Mouse (Mus musculus): Measurements from ENCODE around the gene Gpr68. TPM values are rescaled to one million over a fixed set of nuclear protein-coding genes. Genes with fewer than 3 reads are reported as not detected.
A peak's percentile ranks its signal among the peaks of the same experiment; 100 is the strongest.

Gpr68 gene
- polyA plus RNA-seq, 1 experiment from 2014 or later: 10.8 TPM

GRCm38 (mm10) chr12:100943146-100943545, 35.1 kb upstream of the Gpr68 start:
- no peak for ATAC-seq (ENCODE audit: low FRiP score)
- Histone ChIP-seq H3K27ac (replicated peaks) (no peak overlapping the region), H3K36me3 (peaks cover 66% of the 10 kb centered on the region), H3K27me3 (replicated peaks) (no peaks in the 10 kb centered on the region), H3K4me3 (replicated peaks) (no peak overlapping the region), H3K4me1 (no peaks in the 10 kb centered on the region), H3K9ac (replicated peaks) (no peak overlapping the region), H3K4me2 (no peak overlapping the region), H3K9me3 (replicated peaks) (no peaks in the 10 kb centered on the region)
- 86% methylated on average over 4 of the region's 4 CpGs for WGBS

- Histone ChIP-seq H3K4me3 (replicated peaks) (no peak overlapping the region), H3K4me1 (no peaks in the 10 kb centered on the region), H3K9me3 (replicated peaks) (no peaks in the 10 kb centered on the region), H3K27me3 (replicated peaks) (no peaks in the 10 kb centered on the region), H3K27ac (replicated peaks) (no peak overlapping the region), H3K36me3 (peaks cover 56% of the 10 kb centered on the region), H3K9ac (replicated peaks) (no peak overlapping the region), H3K4me2 (no peak overlapping the region)
- no peak for ATAC-seq (ENCODE audit: low FRiP score)
- WGBS: 91% methylated on average over 3 of the region's 3 CpGs
Measured at GRCm38 (mm10) chr12:100941361-100941760, 33.4 kb upstream of the Gpr68 start.

- no peaks in the 10 kb centered on the region for H3K9me3 ChIP-seq (replicated peaks)
- no peaks in the 10 kb centered on the region for H3K27me3 ChIP-seq (replicated peaks)
- peaks cover 43% of the 10 kb centered on the region for H3K36me3 ChIP-seq
- ATAC-seq (ENCODE audit: low FRiP score): no peak
- H3K4me1 ChIP-seq: no peaks in the 10 kb centered on the region
- no peak overlapping the region for H3K9ac ChIP-seq (replicated peaks)
- no peak overlapping the region for H3K4me3 ChIP-seq (replicated peaks)
- H3K4me2 ChIP-seq: no peak overlapping the region
- no peak overlapping the region for H3K27ac ChIP-seq (replicated peaks)
- 78% methylated on average over 21 of the region's 21 CpGs for WGBS
Measured at GRCm38 (mm10) chr12:100937441-100938360, 29.7 kb upstream of the Gpr68 start.

GRCm38 (mm10) chr12:100936737-100937136, 28.7 kb upstream of the Gpr68 start:
- Histone ChIP-seq H3K4me2 (no peak overlapping the region), H3K9me3 (replicated peaks) (no peaks in the 10 kb centered on the region), H3K27me3 (replicated peaks) (no peaks in the 10 kb centered on the region), H3K27ac (replicated peaks) (no peak overlapping the region), H3K9ac (replicated peaks) (no peak overlapping the region), H3K36me3 (peaks cover 45% of the 10 kb centered on the region), H3K4me1 (no peaks in the 10 kb centered on the region), H3K4me3 (replicated peaks) (no peak overlapping the region)
- ATAC-seq (ENCODE audit: low FRiP score): no peak
- 85% methylated on average over 4 of the region's 4 CpGs for WGBS

- Histone ChIP-seq H3K4me2 (no peak overlapping the region), H3K4me1 (no peaks in the 10 kb centered on the region), H3K9me3 (replicated peaks) (no peaks in the 10 kb centered on the region), H3K9ac (replicated peaks) (no peak overlapping the region), H3K27ac (replicated peaks) (no peak overlapping the region), H3K4me3 (replicated peaks) (no peak overlapping the region), H3K36me3 (peaks cover 48% of the 10 kb centered on the region), H3K27me3 (replicated peaks) (no peaks in the 10 kb centered on the region)
- ATAC-seq (ENCODE audit: low FRiP score): peak; percentile 56
- 15% methylated on average over 2 of the region's 2 CpGs for WGBS
Measured at GRCm38 (mm10) chr12:100936116-100936515, 28.1 kb upstream of the Gpr68 start.

- H3K9me3 ChIP-seq (replicated peaks): no peaks in the 10 kb centered on the region
- H3K9ac ChIP-seq (replicated peaks): no peak overlapping the region
- peaks cover 48% of the 10 kb centered on the region for H3K36me3 ChIP-seq
- H3K4me1 ChIP-seq: no peaks in the 10 kb centered on the region
- no peak overlapping the region for H3K4me2 ChIP-seq
- no peak for ATAC-seq (ENCODE audit: low FRiP score)
- H3K4me3 ChIP-seq (replicated peaks): no peak overlapping the region
- no peak overlapping the region for H3K27ac ChIP-seq (replicated peaks)
- H3K27me3 ChIP-seq (replicated peaks): no peaks in the 10 kb centered on the region
- 95% methylated on average over 5 of the region's 5 CpGs for WGBS
Measured at GRCm38 (mm10) chr12:100934796-100935195, 26.8 kb upstream of the Gpr68 start.

- Histone ChIP-seq H3K4me2 (no peak overlapping the region), H3K4me1 (no peaks in the 10 kb centered on the region), H3K4me3 (replicated peaks) (no peak overlapping the region), H3K9ac (replicated peaks) (no peak overlapping the region), H3K36me3 (peaks cover 48% of the 10 kb centered on the region), H3K27ac (replicated peaks) (no peak overlapping the region), H3K9me3 (replicated peaks) (no peaks in the 10 kb centered on the region), H3K27me3 (replicated peaks) (no peaks in the 10 kb centered on the region)
- WGBS: 96% methylated on average over 14 of the region's 14 CpGs
- no peak for ATAC-seq (ENCODE audit: low FRiP score)
Measured at GRCm38 (mm10) chr12:100931653-100932052, 23.7 kb upstream of the Gpr68 start.

- Histone ChIP-seq H3K27me3 (replicated peaks) (no peaks in the 10 kb centered on the region), H3K9ac (replicated peaks) (no peak overlapping the region), H3K27ac (replicated peaks) (no peak overlapping the region), H3K4me1 (peaks cover 6% of the 10 kb centered on the region), H3K9me3 (replicated peaks) (no peaks in the 10 kb centered on the region), H3K36me3 (peaks cover 44% of the 10 kb centered on the region), H3K4me2 (no peak overlapping the region), H3K4me3 (replicated peaks) (no peak overlapping the region)
- ATAC-seq (ENCODE audit: low FRiP score): no peak
- 93% methylated on average over 9 of the region's 9 CpGs for WGBS
Measured at GRCm38 (mm10) chr12:100928286-100928685, 20.3 kb upstream of the Gpr68 start.

- 52% methylated on average over 14 of the region's 14 CpGs for WGBS
- H3K36me3 ChIP-seq: peaks cover 34% of the 10 kb centered on the region
Measured at GRCm38 (mm10) chr12:100925644-100926619, 17.9 kb upstream of the Gpr68 start.

GRCm38 (mm10) chr12:100924646-100925339, 16.8 kb upstream of the Gpr68 start:
- Histone ChIP-seq H3K4me3 (replicated peaks) (no peak overlapping the region), H3K4me1 (peaks cover 6% of the 10 kb centered on the region), H3K27me3 (replicated peaks) (no peaks in the 10 kb centered on the region), H3K36me3 (peaks cover 29% of the 10 kb centered on the region), H3K9me3 (replicated peaks) (no peaks in the 10 kb centered on the region), H3K27ac (replicated peaks) (no peak overlapping the region), H3K9ac (replicated peaks) (no peak overlapping the region), H3K4me2 (no peak overlapping the region)
- ATAC-seq (ENCODE audit: low FRiP score): no peak
- WGBS: 81% methylated on average over 15 of the region's 15 CpGs

More at GRCm38 (mm10) chr12:100925644-100926619, 17.9 kb upstream of the Gpr68 start:
- H3K27ac ChIP-seq (replicated peaks): peak overlapping the region; percentile 54
- no peak overlapping the region for H3K4me2 ChIP-seq
- no peak overlapping the region for H3K4me3 ChIP-seq (replicated peaks)
- H3K9me3 ChIP-seq (replicated peaks): no peaks in the 10 kb centered on the region
- H3K4me1 ChIP-seq: peaks cover 6% of the 10 kb centered on the region
- H3K9ac ChIP-seq (replicated peaks): no peak overlapping the region
- ATAC-seq (ENCODE audit: low FRiP score): peak; percentile 80
- H3K27me3 ChIP-seq (replicated peaks): no peaks in the 10 kb centered on the region

GRCm38 (mm10) chr12:100910731-100911130, 2.7 kb upstream of the Gpr68 start:
- Histone ChIP-seq H3K4me2 (no peak overlapping the region), H3K9ac (replicated peaks) (no peak overlapping the region), H3K4me3 (replicated peaks) (no peak overlapping the region), H3K9me3 (replicated peaks) (no peaks in the 10 kb centered on the region), H3K4me1 (peaks cover 12% of the 10 kb centered on the region), H3K36me3 (peaks cover 8% of the 10 kb centered on the region; the same call in 1 of the 2 replicates), H3K27me3 (replicated peaks) (peaks cover 12% of the 10 kb centered on the region; the same call in 1 of the 2 replicates), H3K27ac (replicated peaks) (no peak overlapping the region)
- WGBS: 81% methylated on average over 12 of the region's 12 CpGs
- no peak for ATAC-seq (ENCODE audit: low FRiP score)

Measured in neural tube, embryonic 15.5 days (tissue).